Mouse (Mus musculus) right cerebral cortex, postnatal 25 days (tissue): ENCODE data around the gene Majin.

Source experiments
- DNase-seq: peaks from one replicate; pipeline ENCODE4 v3.0.0; 2022

Majin gene

DNA sequence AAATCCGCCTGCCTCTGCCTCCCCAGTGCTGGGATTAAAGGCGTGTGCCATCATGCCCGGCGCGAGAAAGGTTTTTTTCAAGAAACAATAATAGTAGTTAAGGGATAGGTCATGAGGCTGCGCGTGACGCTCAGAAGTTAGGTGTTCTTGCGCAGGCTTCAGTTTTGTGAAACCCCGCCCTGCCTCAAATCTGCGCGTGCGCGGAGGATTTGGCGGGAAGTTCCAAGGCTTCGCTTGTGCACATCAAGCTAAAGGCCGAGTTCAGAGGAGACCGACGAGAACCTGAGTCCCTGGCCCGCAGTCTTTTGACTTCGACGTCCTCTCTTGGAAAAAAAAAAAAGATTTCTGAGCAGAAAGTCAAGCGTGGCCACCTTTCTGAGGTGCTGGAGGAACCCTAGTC, at the start of gene Majin:
Majin (plus strand) TSS at position 258 of the 400 bp plus-strand sequence.
- DNase-seq: no peak

DNA sequence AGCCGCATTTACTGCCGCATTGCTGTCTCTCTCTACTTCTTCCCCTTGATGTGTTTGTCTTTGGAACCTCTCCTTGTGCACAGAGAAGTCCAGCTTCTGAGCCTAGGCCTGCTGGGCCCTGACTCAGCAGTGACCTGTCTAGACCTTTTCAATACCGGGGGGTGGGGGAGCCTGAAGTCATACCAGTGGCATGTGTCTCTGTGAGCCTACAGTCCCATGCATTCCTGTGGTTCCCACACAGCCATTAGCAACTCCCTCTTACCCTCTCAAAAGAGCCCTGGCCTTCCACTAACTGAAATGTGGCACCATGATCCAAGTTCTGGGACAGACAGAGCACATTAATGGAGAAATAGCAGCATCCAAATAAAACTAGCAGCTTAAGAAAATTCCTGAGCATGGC, 47.8 kb upstream of the Majin start:
- no peak for DNase-seq

DNA sequence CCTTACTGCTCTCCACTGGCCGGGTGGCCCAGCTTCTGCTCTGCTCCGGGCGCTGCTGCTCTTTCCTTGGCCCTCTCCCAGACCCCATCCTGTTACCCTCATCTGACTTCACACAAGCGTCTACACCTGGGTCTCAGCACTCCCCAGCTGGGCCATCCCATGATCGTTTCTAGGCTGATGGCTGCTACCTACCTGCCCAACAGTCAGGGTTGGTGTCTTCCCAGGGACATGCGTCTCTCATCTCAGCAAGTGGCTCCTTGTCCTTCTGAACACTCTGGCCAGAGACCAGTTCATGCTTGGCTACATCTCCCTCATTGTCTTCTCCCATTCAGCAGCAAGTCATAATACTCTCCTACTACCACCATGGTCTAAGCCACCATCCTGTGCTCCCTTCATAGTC, 44.5 kb upstream of the Majin start:
- DNase-seq: no peak

DNA sequence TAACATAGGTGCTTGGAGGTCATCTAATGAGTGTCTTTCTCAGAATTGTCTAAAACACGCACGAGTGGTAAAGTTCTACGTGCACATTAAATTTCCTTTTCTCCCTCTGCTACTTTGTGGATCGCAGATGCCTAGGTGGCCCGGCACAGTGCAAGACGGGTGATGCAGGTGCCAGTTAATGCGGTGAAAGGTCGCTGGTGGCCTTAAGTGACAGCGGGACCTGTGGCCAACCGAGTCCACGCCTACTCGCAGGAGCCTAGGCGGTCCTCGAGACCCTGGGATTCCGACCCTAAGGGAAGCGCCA, 43.9 kb upstream of the Majin start:
- DNase-seq: no peak

- peak; percentile 91 for DNase-seq
These were observed 43.4 kb upstream of the Majin start, which contains the start of gene Batf2 for GRCm38 (mm10) chr19:6140678-6141393. TSS of gene Batf2 (plus strand) at chr19:6140983.

DNA sequence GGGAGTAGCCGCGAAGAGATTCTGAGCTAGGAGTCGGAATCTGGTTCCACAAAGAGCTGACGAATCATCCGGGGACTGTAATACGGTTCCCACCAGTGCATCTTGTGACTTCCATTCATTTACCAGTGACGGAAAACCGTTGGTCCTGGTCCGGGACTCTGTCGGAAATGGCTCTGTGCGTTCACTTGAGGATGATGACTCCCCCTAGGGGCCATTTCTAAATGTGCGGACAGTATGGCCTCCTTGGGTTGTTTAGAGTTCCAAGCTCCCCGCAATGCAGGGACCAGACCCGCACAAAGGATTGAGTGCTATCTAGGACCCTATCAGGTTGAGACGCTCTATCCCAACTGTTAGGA, 42.8 kb upstream of the Majin start, which contains the start of gene Arl2:
Arl2 (minus strand) TSS at position 155 of the 356 bp plus-strand sequence.
- peak; percentile 75 for DNase-seq

DNA sequence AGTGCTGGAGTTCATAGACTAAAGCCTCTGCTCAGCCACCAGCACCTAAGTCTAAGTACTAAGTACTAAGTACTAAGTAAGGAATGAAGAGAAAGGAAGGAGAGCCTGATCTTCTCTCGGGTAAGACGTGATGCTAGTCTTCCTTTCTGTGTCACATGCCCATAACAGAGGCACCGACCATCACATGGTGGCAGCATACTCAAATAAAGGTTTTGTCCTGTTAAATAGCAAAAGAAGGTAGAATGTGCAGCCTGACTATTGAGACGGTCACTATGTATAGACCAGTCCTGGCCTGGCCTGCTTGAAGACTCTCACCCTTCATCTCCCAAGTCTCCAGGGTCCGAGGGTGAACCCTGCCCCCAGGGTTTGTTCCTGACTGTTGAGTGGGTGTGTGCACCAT, 39.3 kb upstream of the Majin start:
- DNase-seq: no peak

- no peak for DNase-seq
These were observed 29.0 kb upstream of the Majin start for GRCm38 (mm10) chr19:6155174-6155573.

DNA sequence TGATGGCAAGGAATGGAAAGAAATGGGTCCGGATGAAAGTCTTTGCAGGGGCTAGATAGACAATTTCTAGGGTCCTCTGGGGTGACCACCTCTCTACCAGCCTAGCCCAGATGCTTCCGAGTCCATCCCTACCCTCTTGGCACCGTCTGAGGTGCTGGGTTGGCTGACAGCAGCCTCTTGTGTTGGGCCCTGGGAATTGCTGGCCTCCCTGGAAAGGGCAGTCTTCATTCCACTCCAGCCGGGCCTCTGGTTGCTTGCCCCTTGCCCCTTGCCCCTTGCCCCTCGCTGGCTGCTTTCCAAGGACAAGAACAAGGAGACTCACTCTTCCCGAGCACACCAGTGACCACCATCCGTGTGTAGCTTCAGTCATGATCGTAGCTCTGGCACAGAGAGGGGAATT, 27.8 kb upstream of the Majin start:
- DNase-seq: no peak

DNA sequence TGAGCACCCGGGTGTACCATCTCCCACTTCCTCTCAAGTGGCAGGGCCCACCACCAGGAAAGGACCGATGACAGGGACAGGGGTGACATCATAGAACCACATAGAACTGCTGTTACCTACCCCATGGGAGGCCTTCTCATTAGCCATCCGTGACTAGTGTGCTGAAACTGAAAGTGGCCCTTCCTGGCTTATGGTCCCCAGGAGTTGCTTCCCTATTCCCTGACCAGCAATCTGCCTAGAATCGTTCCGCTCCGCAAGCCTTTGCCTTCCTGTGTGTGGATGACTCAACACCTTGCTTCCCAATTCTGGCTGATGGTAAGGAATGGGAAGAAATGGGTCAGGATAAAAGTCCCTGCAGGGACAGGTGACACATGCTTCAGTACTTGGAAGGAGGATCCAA, 27.0 kb upstream of the Majin start:
- DNase-seq: no peak

GRCm38 (mm10) chr19:6163872-6164547, 20.2 kb upstream of the Majin start:
- no peak for DNase-seq

- no peak for DNase-seq
These were observed 17.4 kb upstream of the Majin start for GRCm38 (mm10) chr19:6166750-6167149.

- no peak for DNase-seq
These were observed 13.0 kb upstream of the Majin start for GRCm38 (mm10) chr19:6171215-6171614.

GRCm38 (mm10) chr19:6174771-6175170, 9.4 kb upstream of the Majin start:
- no peak for DNase-seq

GRCm38 (mm10) chr19:6178775-6179174, 5.4 kb upstream of the Majin start:
- no peak for DNase-seq

DNA sequence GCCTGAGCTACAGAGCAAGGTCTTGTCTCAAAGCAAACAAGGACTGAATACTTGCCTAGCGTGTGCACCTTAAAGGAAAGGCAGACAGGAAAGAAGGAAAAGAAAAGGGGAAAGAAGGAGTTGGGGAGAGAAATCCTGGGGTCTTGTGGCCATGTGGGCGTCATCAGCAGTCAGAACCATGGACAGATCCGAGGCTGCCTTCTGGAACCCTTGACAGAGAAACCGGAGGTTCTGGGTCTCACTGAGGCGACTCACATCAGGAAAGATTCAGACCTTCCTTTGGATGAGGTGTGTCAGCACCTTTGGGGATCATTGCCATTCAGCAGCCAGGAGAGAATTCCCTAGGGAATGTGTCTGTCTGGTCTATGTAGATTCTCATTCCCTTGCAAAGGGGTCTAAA, 2.6 kb upstream of the Majin start:
- DNase-seq: no peak

DNA sequence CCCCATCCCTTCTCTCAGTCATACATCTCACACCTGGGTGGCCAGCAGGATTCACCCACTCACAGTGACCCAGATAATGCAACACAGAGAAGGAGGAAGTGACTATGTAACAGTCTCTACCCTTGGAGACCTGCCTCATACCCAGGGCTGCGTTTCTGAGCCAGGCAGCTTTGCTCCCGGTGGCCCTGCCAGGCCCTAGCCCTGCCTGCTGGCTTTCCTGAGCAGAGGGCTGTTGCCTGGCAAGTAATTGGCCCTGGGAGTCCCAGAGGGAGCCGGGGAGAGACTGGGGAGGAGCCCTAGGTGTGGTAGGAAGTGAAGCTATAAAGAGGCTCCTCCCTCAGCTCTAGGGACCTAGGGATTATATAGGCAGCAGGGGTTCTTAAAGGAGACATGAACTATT, 1.7 kb upstream of the Majin start:
- no peak for DNase-seq

GRCm38 (mm10) chr19:6204265-6204664, 20.1 kb downstream of the Majin start:
- no peak for DNase-seq

DNA sequence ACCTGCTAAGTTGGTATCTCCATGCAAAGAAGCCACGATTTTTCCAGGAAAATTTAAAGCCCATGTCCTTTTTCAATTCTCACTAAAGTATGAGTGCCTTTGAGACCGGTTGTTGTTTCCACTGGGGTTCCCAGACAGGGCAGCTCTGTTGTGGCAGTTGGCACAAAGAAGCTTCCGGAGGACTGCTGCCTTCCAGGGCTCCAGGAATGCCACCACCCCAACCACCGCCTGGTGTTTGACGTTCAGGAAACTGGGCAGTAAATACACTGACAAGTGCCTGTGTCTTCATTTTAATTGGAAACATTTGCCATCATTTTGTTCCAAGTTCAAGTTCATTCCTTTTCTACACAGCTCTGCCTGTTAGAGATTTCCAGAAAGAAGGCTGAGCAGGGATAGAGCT, 22.5 kb downstream of the Majin start:
- no peak for DNase-seq

- DNase-seq: no peak
These were observed 32.0 kb downstream of the Majin start for GRCm38 (mm10) chr19:6216046-6216705.

DNA sequence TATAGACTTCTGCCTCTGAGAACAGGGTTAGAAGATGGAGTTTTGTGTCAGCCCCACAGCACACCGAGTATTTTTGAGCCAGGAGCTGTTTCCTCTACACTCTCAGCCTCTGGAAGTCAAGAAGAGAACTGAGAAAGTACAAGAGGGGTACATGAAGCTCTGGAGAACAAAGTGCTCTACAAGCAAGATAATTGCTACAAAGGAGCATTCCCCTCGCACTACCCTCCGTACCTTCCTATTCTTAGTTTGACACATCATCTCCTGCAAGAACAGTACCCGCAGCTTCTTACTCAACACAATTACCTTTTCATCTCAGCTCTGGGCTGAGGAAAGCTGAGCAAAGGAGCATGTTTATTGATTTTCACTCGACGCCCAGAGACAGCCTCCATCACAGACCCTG, 34.4 kb downstream of the Majin start:
- DNase-seq: no peak

DNA sequence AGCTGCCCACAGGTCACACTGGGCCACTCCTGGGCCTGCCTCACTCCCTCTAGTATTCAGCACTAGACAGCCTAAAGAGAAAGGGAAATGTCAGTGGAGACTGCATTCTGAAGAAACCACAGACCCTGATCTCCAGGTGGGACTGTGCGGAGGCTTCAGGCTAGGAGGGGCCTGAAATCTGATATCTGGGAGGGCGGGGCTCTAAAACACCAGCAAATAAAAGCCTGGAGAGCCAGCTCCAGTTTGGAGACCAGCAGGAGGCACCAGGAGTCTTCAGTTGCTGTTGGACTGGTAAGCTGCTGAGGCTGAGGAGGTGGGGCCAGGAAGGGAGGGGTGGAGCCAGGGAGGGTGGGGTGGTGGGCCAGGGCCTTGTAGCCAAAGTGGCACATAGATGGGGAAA, 41.9 kb downstream of the Majin start, which contains the start of gene Gpha2:
Gpha2 (plus strand) TSS at position 246 of the 400 bp plus-strand sequence.
- no peak for DNase-seq

DNA sequence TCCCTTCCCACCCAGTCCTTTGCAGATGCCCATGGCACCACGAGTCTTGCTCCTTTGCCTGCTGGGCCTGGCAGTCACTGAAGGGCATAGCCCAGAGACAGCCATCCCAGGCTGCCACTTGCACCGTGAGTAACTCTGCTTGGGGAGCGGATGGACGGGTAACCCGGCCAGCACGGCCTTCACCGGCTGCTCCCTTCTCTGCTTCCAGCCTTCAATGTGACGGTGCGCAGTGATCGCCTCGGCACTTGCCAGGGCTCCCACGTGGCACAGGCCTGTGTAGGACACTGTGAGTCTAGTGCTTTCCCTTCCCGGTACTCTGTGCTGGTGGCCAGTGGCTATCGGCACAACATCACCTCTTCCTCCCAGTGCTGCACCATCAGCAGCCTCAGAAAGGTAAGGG, 42.6 kb downstream of the Majin start:
- no peak for DNase-seq

GRCm38 (mm10) chr19:6227864-6228263, 43.7 kb downstream of the Majin start:
- DNase-seq: no peak
